Mouse (Mus musculus) 416B (cell line): ENCODE measurements around the gene Gcsh.

ENCODE experiments used
- DNase-seq: peaks from one replicate; pipeline ENCODE4 v3.0.0; 2011; ENCODE audit warnings: low read depth

Gene Gcsh

GRCm38 (mm10) chr8:116978052-116978451, 15.3 kb downstream of the Gcsh start:
- DNase-seq: no peak

GRCm38 (mm10) chr8:116975606-116976005, 17.7 kb downstream of the Gcsh start:
- DNase-seq: no peak

- DNase-seq: no peak
Measured at GRCm38 (mm10) chr8:116975066-116975465, 18.3 kb downstream of the Gcsh start.

- DNase-seq: no peak
Measured at GRCm38 (mm10) chr8:116969531-116969930, 23.8 kb downstream of the Gcsh start.

GRCm38 (mm10) chr8:116954415-116954814, 38.9 kb downstream of the Gcsh start:
- DNase-seq: no peak

GRCm38 (mm10) chr8:116952428-116952827, 40.9 kb downstream of the Gcsh start:
- no peak for DNase-seq

- no peak for DNase-seq
Measured at GRCm38 (mm10) chr8:116951778-116952177, 41.6 kb downstream of the Gcsh start.

- no peak for DNase-seq
Measured at GRCm38 (mm10) chr8:116951369-116951768, 42.0 kb downstream of the Gcsh start.

GRCm38 (mm10) chr8:116947589-116947988, 45.7 kb downstream of the Gcsh start:
- no peak for DNase-seq

GRCm38 (mm10) chr8:116946851-116947250, 46.5 kb downstream of the Gcsh start:
- no peak for DNase-seq

GRCm38 (mm10) chr8:116946268-116946838, 47.0 kb downstream of the Gcsh start:
- no peak for DNase-seq

GRCm38 (mm10) chr8:116945169-116945910, 48.0 kb downstream of the Gcsh start:
- no peak for DNase-seq

GRCm38 (mm10) chr8:116944385-116944696, 49.0 kb downstream of the Gcsh start:
- DNase-seq: no peak

GRCm38 (mm10) chr8:116943555-116944384, 49.6 kb downstream of the Gcsh start:
- peak; percentile 70 for DNase-seq

- DNase-seq: peak; percentile 83
Measured at GRCm38 (mm10) chr8:116943161-116943554, 50.2 kb downstream of the Gcsh start, which contains the start of gene Atmin. Gene Atmin (plus strand): TSS chr8:116943393.

- DNase-seq: no peak
Measured at GRCm38 (mm10) chr8:116942284-116943058, 50.9 kb downstream of the Gcsh start.

- no peak for DNase-seq
Measured at GRCm38 (mm10) chr8:116935506-116935905, 57.8 kb downstream of the Gcsh start.

GRCm38 (mm10) chr8:116934976-116935375, 58.4 kb downstream of the Gcsh start:
- no peak for DNase-seq
